Mouse (Mus musculus): ENCODE data around the gene Lzts2. TPM values are rescaled to one million over a fixed set of nuclear protein-coding genes. Genes with fewer than 3 reads are reported as not detected.

The Lzts2 gene
- polyA plus RNA-seq, 1 experiment from 2014 or later, result 68.9 TPM

Other genes starting within 250 kb of the Lzts2 start
- 37.8 and 41.5 TPM in 2 replicates for gene Slf2, start 83.3 kb upstream of the Lzts2 start, polyA plus RNA-seq (2015; fragmentation: Nextera tagmentation; extraction: Ambion mirVana)
- gene Sema4g, start 25.3 kb upstream of the Lzts2 start, polyA plus RNA-seq (2015; fragmentation: Nextera tagmentation; extraction: Ambion mirVana), result 6.9 and 7.4 TPM in 2 replicates
- 22.7 and 24.1 TPM in 2 replicates for gene Twnk, start 8.8 kb upstream of the Lzts2 start, polyA plus RNA-seq (2015; fragmentation: Nextera tagmentation; extraction: Ambion mirVana)
- gene Mrpl43, start 8.0 kb upstream of the Lzts2 start, polyA plus RNA-seq (2015; fragmentation: Nextera tagmentation; extraction: Ambion mirVana), result 69.2 and 76.3 TPM in 2 replicates
- gene Pdzd7, start 31.3 kb downstream of the Lzts2 start, polyA plus RNA-seq (2015; fragmentation: Nextera tagmentation; extraction: Ambion mirVana), result 0.41 and 0.56 TPM in 2 replicates
- gene Sfxn3, start 33.1 kb downstream of the Lzts2 start, polyA plus RNA-seq (2015; fragmentation: Nextera tagmentation; extraction: Ambion mirVana), result 26.0 and 26.5 TPM in 2 replicates
- gene Kazald1, start 60.8 kb downstream of the Lzts2 start, polyA plus RNA-seq (2015; fragmentation: Nextera tagmentation; extraction: Ambion mirVana), result 18.6 and 20.4 TPM in 2 replicates
- 0.38 and 1.1 TPM in 2 replicates for gene Tlx1, start 136.3 kb downstream of the Lzts2 start, polyA plus RNA-seq (2015; fragmentation: Nextera tagmentation; extraction: Ambion mirVana)
- 1.4 and 1.5 TPM in 2 replicates for gene Lbx1, start 221.4 kb downstream of the Lzts2 start, polyA plus RNA-seq (2015; fragmentation: Nextera tagmentation; extraction: Ambion mirVana)